ENCODE assay signal across 12 mouse cellular contexts in genomic region chr15:59187566-59187965, GRCm38 (mm10).
"Had no signal": no experiment of that assay in that cellular context is flagged by ENCODE, and none has a peak within 500 bp of the region (broad histone marks: within the 10 kb centered on the region; RNA-seq: fewer than 3 reads in every experiment).

No protein-coding gene starts in this region.

- ATAC-seq: liver, postnatal 0 days; midbrain, embryonic 16.5 days had no signal

- H3K4me3 ChIP-seq: limb, embryonic 12.5 days; liver, embryonic 13.5 days; neural tube, embryonic 13.5 days; stomach, embryonic 15.5 days had no signal

- H3K9ac ChIP-seq: limb, embryonic 12.5 days; liver, embryonic 13.5 days; liver, postnatal 0 days; neural tube, embryonic 13.5 days; stomach, embryonic 15.5 days had no signal

- H3K4me1 ChIP-seq: liver, embryonic 13.5 days; stomach, embryonic 15.5 days had no signal

- H3K9me3 ChIP-seq: limb, embryonic 12.5 days; liver, embryonic 13.5 days; neural tube, embryonic 13.5 days; stomach, embryonic 15.5 days had no signal

- H3K36me3 ChIP-seq: limb, embryonic 12.5 days; liver, embryonic 13.5 days; neural tube, embryonic 13.5 days; stomach, embryonic 15.5 days had no signal

- DNase-seq: kidney, adult 11 months; kidney, postnatal 10 days; liver; liver, embryonic 13.5 days; liver, postnatal 0 days; thymus, adult 2 months; thymus, postnatal 25 days had no signal

- H3K4me2 ChIP-seq: limb, embryonic 12.5 days; liver, embryonic 13.5 days; midbrain, embryonic 11.5 days; neural tube, embryonic 13.5 days; stomach, embryonic 15.5 days had no signal

- H3K27me3 ChIP-seq: limb, embryonic 12.5 days; liver, embryonic 13.5 days; neural tube, embryonic 13.5 days; stomach, embryonic 15.5 days had no signal

- H3K27ac ChIP-seq: limb, embryonic 12.5 days; liver, embryonic 13.5 days; neural tube, embryonic 13.5 days; stomach, embryonic 15.5 days had no signal
